Mouse (Mus musculus) stomach, postnatal 0 days (tissue): ENCODE measurements around the gene 4921530L21Rik. TPM values are rescaled to one million over a fixed set of nuclear protein-coding genes. Genes with fewer than 3 reads are reported as not detected.

ENCODE experiments used
- ATAC-seq: fragments of 200-750 bp; cut with Nextera tagmentation; 2 replicates; pipeline ENCODE4 v1.8.0; 2017; ENCODE audit not compliant: low FRiP score, low TSS enrichment
- DNase-seq: peaks from one replicate; pipeline ENCODE4 v3.0.0-alpha.2; 2016; ENCODE audit warnings: low spot score
- H3K27ac ChIP-seq: fragments of 300-500 bp; sonication (generic); replicated peaks from 2 replicates; pipeline ENCODE4 v1.5.1; 2014; ENCODE audit warnings: mild to moderate bottlenecking, control low read depth
- H3K27me3 ChIP-seq: fragments of 300-500 bp; sonication (generic); 2 replicates; pipeline ENCODE4 v1.6.1; 2014; ENCODE audit warnings: low read length; ENCODE audit not compliant: control insufficient read depth, insufficient read depth
- H3K36me3 ChIP-seq: fragments of 300-500 bp; sonication (generic); 2 replicates; pipeline ENCODE4 v1.6.1; 2014; ENCODE audit warnings: low read length, mixed read lengths; ENCODE audit not compliant: control insufficient read depth, insufficient read depth
- H3K4me1 ChIP-seq: fragments of 300-500 bp; sonication (generic); replicated peaks from 2 replicates; pipeline ENCODE4 v1.6.1; 2014; ENCODE audit warnings: antibody characterized with exemption; ENCODE audit not compliant: control insufficient read depth, insufficient read depth
- H3K4me2 ChIP-seq: fragments of 300-500 bp; sonication (generic); replicated peaks from 2 replicates; pipeline ENCODE4 v1.6.1; 2014; ENCODE audit warnings: low read depth, mild to moderate bottlenecking, control low read depth, moderate library complexity
- H3K4me3 ChIP-seq: fragments of 300-500 bp; sonication (generic); 2 replicates; pipeline ENCODE4 v1.5.1; 2014; ENCODE audit warnings: low read depth, low read length, control low read depth
- H3K9ac ChIP-seq: fragments of 300-500 bp; sonication (generic); 2 replicates; pipeline ENCODE4 v1.6.1; 2014; ENCODE audit warnings: mild to moderate bottlenecking, low read length, control low read depth, mixed read lengths
- H3K9me3 ChIP-seq: fragments of 300-500 bp; sonication (generic); 2 replicates; pipeline ENCODE4 v1.6.1; 2016; ENCODE audit warnings: low read length; ENCODE audit not compliant: control insufficient read depth
- CTCF ChIP-seq: IDR thresholded peaks from 2 replicates; pipeline ENCODE4 v1.5.1; 2016; ENCODE audit warnings: antibody characterized with exemption, low read depth, mild to moderate bottlenecking, moderate library complexity
- EP300 ChIP-seq: optimal IDR thresholded peaks from 2 replicates; pipeline ENCODE3; 2016; ENCODE audit warnings: antibody characterized with exemption
- WGBS: fragments of 180-500 bp; shearing (Covaris S2); extraction: QIAGEN DNeasy Blood & Tissue Kit; methylation state at CpG from one replicate; pipeline ENCODE4 v1.1.7; 2014; 5-methylcytosine and 5-hydroxymethylcytosine counted together
- polyA plus RNA-seq: library from polyadenylated mRNA; unstranded; fragments of >200 nt; fragmentation: Nextera tagmentation; extraction: Ambion mirVana; gene quantifications from 2 replicates; pipeline ENCODE4 v1.2.1, GENCODE M21; 2015

4921530L21Rik gene
- not detected in 2 replicates for polyA plus RNA-seq

DNA sequence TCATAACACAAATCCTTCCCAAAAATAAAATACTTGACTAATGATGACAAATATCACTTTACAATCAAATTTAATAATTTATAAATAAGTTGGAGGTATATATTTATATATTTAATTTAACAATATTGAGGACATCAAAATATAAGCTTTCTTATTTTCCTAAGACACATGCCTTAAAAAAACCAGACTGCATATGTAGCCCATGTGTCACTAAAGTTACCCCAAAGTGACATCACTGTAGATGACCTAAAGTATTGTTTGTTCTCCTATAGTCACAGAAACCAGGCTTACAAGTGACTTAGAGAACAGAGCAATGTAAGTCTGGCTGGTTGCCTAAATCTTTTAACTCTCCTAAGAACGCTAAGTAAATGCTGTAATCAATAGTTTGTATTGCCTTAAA lies at the start of gene 4921530L21Rik:
Gene 4921530L21Rik, plus strand, starts transcription at position 301 of the 400 bp plus-strand sequence.
- 91% methylated on average over 1 of the region's 1 CpGs for WGBS
- TF ChIP-seq CTCF (no peak), EP300 (no peak)
- no peaks in the 10 kb centered on the region for H3K4me1 ChIP-seq

GRCm38 (mm10) chr14:95833866-95834265 lies 47.2 kb upstream of the 4921530L21Rik start:
- H3K9me3 ChIP-seq, result no peaks in the 10 kb centered on the region
- no peak overlapping the region for H3K9ac ChIP-seq
- 61% methylated on average over 3 of the region's 3 CpGs for WGBS
- H3K36me3 ChIP-seq, result no peaks in the 10 kb centered on the region
- no peaks in the 10 kb centered on the region for H3K4me1 ChIP-seq
- no peak overlapping the region for H3K4me3 ChIP-seq
- TF ChIP-seq CTCF (no peak), EP300 (no peak)
- H3K4me2 ChIP-seq, result no peak overlapping the region
- H3K27me3 ChIP-seq, result no peaks in the 10 kb centered on the region
- DNase-seq (no peak), ATAC-seq (no peak)
- no peak overlapping the region for H3K27ac ChIP-seq

More for the DNA sequence above, at the start of gene 4921530L21Rik:
- H3K9me3 ChIP-seq, result no peaks in the 10 kb centered on the region
- H3K9ac ChIP-seq, result no peak within 1 kb of the TSS
- no peak for DNase-seq
- H3K27me3 ChIP-seq, result no peaks in the 10 kb centered on the region
- H3K27ac ChIP-seq, result no peak within 1 kb of the TSS
- no peak within 1 kb of the TSS for H3K4me2 ChIP-seq
- no peak within 1 kb of the TSS for H3K4me3 ChIP-seq
- ATAC-seq, result no peak
- no peaks in the 10 kb centered on the region for H3K36me3 ChIP-seq

- DNase-seq, result no peak
- 82% methylated on average over 3 of the region's 3 CpGs for WGBS
- TF ChIP-seq EP300 (no peak), CTCF (no peak)
Measured at GRCm38 (mm10) chr14:95862981-95863380, 18.1 kb upstream of the 4921530L21Rik start.

DNA sequence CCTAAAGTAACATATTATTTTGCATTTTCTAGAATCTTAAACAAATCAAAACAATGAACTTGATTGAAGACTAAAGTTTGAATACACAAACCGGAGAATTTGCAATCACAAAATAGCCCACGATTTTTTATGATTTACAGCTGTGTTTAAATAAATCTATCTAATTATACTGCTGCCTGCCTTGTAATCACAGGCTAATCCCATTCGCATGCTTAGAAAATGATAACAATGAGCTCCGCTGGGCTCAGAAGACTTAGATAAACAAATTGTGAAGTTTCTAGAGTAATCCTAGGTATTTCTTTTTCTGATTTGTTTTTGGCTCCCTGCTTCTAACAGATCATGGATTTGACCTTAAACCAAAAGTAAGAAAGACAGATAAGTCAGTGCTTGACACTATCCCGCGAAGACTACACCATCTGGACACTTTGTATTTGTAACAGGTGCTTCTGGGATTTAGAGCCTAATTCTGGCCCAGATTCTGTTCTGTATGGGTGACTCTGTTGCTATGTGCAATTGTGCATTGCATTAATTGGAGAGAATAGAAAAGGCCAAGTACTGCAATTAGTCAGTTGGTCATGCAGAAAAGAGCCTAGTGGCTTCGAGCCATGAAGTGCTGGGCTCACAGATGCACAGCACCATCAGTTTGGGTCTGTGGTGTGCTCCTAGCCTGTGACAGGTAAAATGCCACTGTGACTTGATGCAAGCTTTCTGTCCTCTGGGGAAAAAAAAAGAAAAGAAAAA lies 15.2 kb upstream of the 4921530L21Rik start:
- Histone ChIP-seq H3K27ac (no peak overlapping the region), H3K4me1 (no peaks in the 10 kb centered on the region), H3K9ac (no peak overlapping the region), H3K4me2 (no peak overlapping the region), H3K27me3 (no peaks in the 10 kb centered on the region), H3K9me3 (no peaks in the 10 kb centered on the region), H3K36me3 (no peaks in the 10 kb centered on the region), H3K4me3 (no peak overlapping the region)
- DNase-seq (no peak), ATAC-seq (no peak)
- 50% methylated on average over 7 of the region's 7 CpGs for WGBS
- TF ChIP-seq EP300, result no peak
- TF ChIP-seq CTCF, result no peak

More at GRCm38 (mm10) chr14:95862981-95863380, 18.1 kb upstream of the 4921530L21Rik start:
- H3K9me3 ChIP-seq, result no peaks in the 10 kb centered on the region
- H3K4me1 ChIP-seq, result no peaks in the 10 kb centered on the region
- no peak overlapping the region for H3K9ac ChIP-seq
- ATAC-seq, result no peak
- H3K4me2 ChIP-seq, result no peak overlapping the region
- no peaks in the 10 kb centered on the region for H3K36me3 ChIP-seq
- no peaks in the 10 kb centered on the region for H3K27me3 ChIP-seq
- no peak overlapping the region for H3K27ac ChIP-seq
- no peak overlapping the region for H3K4me3 ChIP-seq

DNA sequence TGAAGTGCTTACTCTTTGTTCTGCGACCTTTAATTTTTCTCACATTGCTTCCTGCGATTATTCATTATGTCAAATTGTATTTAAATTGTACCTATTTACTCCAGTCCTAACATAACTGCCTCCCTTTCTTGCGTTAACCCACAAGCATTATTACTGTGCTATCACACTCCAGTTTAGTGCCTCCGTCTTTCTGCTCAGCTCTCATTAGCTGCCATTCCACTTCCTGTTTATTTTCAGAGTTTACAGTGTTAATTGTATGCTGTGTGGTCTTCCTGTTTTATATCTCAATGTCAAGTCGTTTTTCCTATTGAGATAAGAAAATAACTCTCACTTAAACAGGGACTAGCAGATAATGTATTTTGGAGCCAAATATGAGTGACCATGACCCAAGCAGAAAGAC lies 9.0 kb upstream of the 4921530L21Rik start:
- no peaks in the 10 kb centered on the region for H3K4me1 ChIP-seq
- DNase-seq (no peak), ATAC-seq (no peak)
- H3K9me3 ChIP-seq, result no peaks in the 10 kb centered on the region
- TF ChIP-seq CTCF (no peak), EP300 (no peak)
- H3K27ac ChIP-seq, result no peak overlapping the region
- H3K36me3 ChIP-seq, result no peaks in the 10 kb centered on the region
- no peaks in the 10 kb centered on the region for H3K27me3 ChIP-seq
- H3K9ac ChIP-seq, result no peak overlapping the region
- H3K4me2 ChIP-seq, result no peak overlapping the region
- 54% methylated on average over 5 of the region's 5 CpGs for WGBS
- H3K4me3 ChIP-seq, result no peak overlapping the region

- TF ChIP-seq CTCF (no peak), EP300 (no peak)
- no peak for DNase-seq
- 60% methylated on average over 3 of the region's 3 CpGs for WGBS
Measured at GRCm38 (mm10) chr14:95876785-95877510, 4.1 kb upstream of the 4921530L21Rik start.

More at GRCm38 (mm10) chr14:95876785-95877510, 4.1 kb upstream of the 4921530L21Rik start:
- Histone ChIP-seq H3K27ac (no peak overlapping the region), H3K36me3 (no peaks in the 10 kb centered on the region), H3K4me1 (no peaks in the 10 kb centered on the region), H3K4me2 (no peak overlapping the region), H3K9me3 (no peaks in the 10 kb centered on the region), H3K9ac (no peak overlapping the region), H3K4me3 (no peak overlapping the region), H3K27me3 (no peaks in the 10 kb centered on the region)
- no peak for ATAC-seq
